Mouse (Mus musculus) mature B cell (primary cell): ENCODE data around the gene Retreg1.
"Not testable (repeated sequence)": the region's sequence is repeated elsewhere in the genome, so short reads cannot be mapped to it uniquely, and the experiment has no call there.

Source experiments
- in situ Hi-C: fragments of 300-500 bp; cut with MboI; formaldehyde crosslinking; loops from 2 replicates; pipeline ENCODE4 v1.14.3; 2019

Gene Retreg1

DNA sequence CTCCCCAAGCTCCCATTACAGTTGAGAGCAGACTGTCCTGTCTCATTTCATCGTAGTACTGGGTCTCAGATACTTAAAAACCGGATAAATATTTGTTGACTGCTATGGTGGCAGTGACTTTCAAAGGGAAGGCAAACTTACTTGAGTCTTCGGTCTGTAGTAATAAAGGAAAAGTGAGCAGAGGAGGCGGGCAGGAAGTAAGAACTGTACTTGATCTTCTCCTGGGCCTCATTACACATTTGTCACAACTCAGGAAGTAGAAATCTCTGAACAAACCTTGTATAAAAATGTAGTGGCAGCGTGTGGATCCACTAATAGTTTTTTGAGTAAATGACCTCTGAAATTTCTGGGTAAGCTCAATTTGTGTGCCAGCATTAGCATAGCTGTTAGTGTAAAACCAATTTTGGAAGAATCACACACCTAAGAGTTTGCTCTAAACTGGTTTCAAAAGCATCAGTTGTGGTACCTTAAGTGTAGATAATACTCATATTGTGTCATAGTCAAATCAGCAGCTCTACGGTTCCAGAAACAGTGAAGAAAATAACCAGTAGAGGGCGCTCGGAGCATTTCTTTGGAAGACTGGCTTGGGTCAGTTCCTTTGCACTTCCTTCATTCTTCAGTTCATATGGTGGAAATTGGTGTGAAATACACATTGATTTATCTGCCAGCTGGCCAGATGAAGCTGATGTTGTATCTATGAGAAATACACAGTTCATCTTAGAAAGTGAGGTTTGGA is 150.2 kb downstream of the Retreg1 start:
- in situ Hi-C loops: no loop called here

DNA sequence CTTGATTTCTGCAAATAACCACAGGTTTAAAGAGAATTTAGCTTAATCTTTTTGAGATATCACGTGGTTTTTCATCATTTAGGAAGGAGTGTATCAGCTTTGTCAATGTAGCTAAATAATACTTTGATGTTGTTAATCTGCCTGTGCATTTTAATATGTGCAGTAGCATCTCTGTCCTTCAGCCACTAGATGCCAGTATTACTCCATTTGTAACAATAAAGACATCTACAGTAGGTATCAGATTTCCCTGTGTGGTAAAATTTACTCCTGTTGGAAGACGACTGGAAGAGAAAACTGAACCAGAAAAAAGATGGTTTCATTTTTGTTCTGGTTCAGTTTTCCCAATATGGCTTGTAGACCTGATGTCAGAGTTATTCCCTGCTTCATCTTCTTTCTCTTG is 152.5 kb downstream of the Retreg1 start:
- in situ Hi-C loops: no loop called here

DNA sequence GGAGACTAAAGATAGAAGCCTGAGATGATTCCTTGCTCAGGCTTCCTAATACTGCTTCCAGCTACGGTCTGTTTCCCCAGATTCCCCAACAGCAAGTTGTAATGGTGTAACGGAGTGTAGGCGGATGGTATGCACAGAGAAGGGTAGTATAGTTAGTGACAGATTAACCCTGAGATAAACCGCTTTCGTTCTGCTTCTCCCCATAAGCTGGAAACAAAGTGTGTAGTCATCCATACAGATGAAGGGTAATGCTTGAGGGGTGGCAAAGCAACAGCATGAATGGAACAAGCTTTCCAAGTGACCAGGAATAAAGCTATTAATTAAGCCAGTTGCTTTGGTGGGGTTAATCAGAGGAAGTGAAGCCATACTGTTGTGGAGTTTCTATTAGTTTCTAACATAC is 156.6 kb downstream of the Retreg1 start:
- in situ Hi-C loops: not testable (repeated sequence)

DNA sequence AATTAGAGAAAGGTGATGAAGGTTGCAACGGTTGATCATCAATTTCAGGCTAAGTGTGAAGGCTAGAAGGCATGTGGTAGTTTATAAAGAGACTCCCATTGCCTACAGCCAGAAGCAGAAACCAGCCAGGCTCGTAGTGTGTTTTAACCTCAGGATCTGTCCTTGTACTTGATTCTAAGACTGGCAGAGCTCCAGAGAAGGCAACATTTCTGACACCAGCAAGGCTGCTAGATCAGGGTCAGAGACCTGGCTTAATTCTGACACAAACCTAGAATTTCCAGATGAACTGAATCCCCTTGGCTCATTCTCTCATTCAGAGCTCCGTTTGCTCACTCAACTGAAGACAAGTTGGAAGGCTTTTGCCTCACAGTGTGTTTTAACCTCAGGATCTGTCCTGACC is 165.6 kb downstream of the Retreg1 start:
- in situ Hi-C loops: loop anchor here (25.0 kb wide), 1 partner anchor 329 kb away; no protein-coding TSS in a partner anchor

DNA sequence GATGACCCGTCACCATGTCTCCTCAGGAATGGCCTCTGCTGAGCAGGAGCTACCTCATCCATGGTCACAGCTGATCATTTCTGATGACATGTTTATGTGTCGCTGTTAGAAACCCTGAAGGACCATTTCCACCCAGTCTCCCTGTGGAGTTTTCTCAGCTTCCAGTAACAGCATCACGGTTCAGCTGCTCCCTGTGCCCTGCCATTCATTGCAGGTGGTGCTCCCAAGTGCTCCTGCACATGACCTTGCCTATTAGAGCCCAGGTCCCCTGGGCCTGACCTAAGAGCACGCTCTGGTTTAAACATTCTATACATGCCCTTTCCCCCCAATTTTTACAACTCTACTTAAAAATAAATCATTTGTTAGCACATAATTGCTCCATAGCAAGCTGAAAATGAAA is 169.9 kb downstream of the Retreg1 start:
- in situ Hi-C loops: loop anchor here (25.0 kb wide), 1 partner anchor 324 kb away; no protein-coding TSS in a partner anchor

- in situ Hi-C loops: loop anchor here (25.0 kb wide), 1 partner anchor 321 kb away; no protein-coding TSS in a partner anchor
Observed at GRCm38 (mm10) chr15:26015979-26016665, 173.1 kb downstream of the Retreg1 start.

DNA sequence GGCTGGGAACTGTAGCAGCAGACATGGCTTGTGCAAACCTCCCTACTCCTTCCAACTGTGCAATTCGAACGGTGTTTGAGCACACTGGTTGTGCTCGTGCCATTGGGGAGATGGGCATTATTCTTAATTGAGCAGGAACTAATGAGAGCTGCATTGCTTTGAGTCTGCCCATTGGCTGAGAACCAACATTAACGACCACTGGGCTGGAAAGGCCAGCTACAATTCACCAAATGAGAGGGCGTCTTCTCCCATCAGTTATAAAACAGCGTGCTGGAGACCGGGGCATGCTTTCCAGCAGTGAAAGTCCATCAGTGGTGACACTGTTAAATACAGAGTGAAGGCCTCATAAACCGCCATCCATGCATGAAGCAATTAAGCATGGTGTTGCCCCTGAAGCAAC is 178.7 kb downstream of the Retreg1 start:
- in situ Hi-C loops: loop anchor here (25.0 kb wide), 1 partner anchor 316 kb away; no protein-coding TSS in a partner anchor

DNA sequence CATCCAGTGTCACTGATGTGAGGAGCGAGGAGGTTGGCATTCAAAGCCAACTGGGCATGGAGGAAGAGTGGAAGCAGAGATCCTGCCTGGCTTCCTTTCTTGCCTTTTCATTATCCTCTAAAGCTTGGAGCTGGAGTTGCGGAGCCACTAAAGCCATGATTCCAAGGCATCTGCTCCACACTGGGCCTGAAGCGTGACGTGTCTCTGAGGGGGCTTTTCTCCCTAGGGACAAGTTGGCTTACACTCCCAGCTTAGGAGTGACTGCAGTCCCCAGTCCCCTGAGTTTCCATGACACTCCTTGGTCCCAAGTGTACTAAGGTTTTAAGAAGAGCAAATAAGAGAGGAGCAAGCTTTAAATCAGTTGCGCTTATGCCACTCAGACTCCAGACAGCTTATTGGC is 179.7 kb downstream of the Retreg1 start:
- in situ Hi-C loops: loop anchor here (25.0 kb wide), 1 partner anchor 315 kb away; no protein-coding TSS in a partner anchor
